Mouse (Mus musculus): Measurements from ENCODE around the gene Fam43b. TPM values are rescaled to one million over a fixed set of nuclear protein-coding genes. Genes with fewer than 3 reads are reported as not detected.

The Fam43b gene
- total and polyA plus RNA-seq, 3 experiments = not detected

GRCm38 (mm10) chr4:138415991-138416390, 19.7 kb upstream of the Fam43b start:
- Histone ChIP-seq H3K79me2 (replicated peaks; ENCODE audit: control insufficient read depth, extremely low read depth, insufficient read depth, poor library complexity, severe bottlenecking) (no peaks in the 10 kb centered on the region), H3K27me3 (replicated peaks) (peaks cover 89% of the 10 kb centered on the region), H3K4me2 (ENCODE audit: insufficient read depth, low read depth, poor library complexity, severe bottlenecking) (no peak overlapping the region), H3K9ac (ENCODE audit: insufficient read depth, low read depth) (no peak overlapping the region), H3K27ac (ENCODE audit: insufficient read depth, low read depth) (no peak overlapping the region), H3K4me1 (ENCODE audit: control insufficient read depth in 1 of 2, insufficient read depth in 2 of 2) (no peaks in the 10 kb centered on the region), H3K9me3 (replicated peaks; ENCODE audit: low read length) (peaks cover 9% of the 10 kb centered on the region), H3K4me3 (replicated peaks in 1 of 3; ENCODE audit: low read depth in 2 of 3, low read length in 2 of 3, poor library complexity in 1 of 3) (no peak overlapping the region), H3K36me3 (replicated peaks in 1 of 2; ENCODE audit: control insufficient read depth in 1 of 2, insufficient read depth in 1 of 2, low read length in 1 of 2) (no peaks in the 10 kb centered on the region)
- DNase-seq (ENCODE audit: extremely low read depth) = no peak
- in situ Hi-C loops (cut with MboI; ENCODE audit: low pct_ligation_motif_present, low pct_unique_long_range_greater_than_20kb, low sequenced_read_pairs) (loop anchor here (25.0 kb wide), 1 partner anchor 454 kb away; no protein-coding TSS in a partner anchor), dilution Hi-C loops (cut with MboI; ENCODE audit: extremely low pct_ligation_motif_present, extremely low pct_unique_long_range_greater_than_20kb, low sequenced_read_pairs) (no loop called here)
- TF ChIP-seq USF1 (IDR thresholded peaks at IDR 0.05; ENCODE audit: low read depth, low read length) (no peak), JUND (conservative IDR thresholded peaks at IDR 0.05; ENCODE audit: low read depth, low read length) (no peak), IRF4 (IDR thresholded peaks at IDR 0.05; ENCODE audit: low read depth, low read length) (no peak), MAFK (IDR thresholded peaks at IDR 0.05; ENCODE audit: insufficient replicate concordance, low read length) (no peak)

GRCm38 (mm10) chr4:138414725-138415124, 18.4 kb upstream of the Fam43b start:
- H3K4me2 ChIP-seq (ENCODE audit: insufficient read depth, low read depth, poor library complexity, severe bottlenecking) = no peak overlapping the region
- H3K9me3 ChIP-seq (replicated peaks; ENCODE audit: low read length) = peaks cover 9% of the 10 kb centered on the region
- H3K27me3 ChIP-seq (replicated peaks) = peaks cover 89% of the 10 kb centered on the region
- H3K36me3 ChIP-seq (replicated peaks in 1 of 2; ENCODE audit: control insufficient read depth in 1 of 2, insufficient read depth in 1 of 2, low read length in 1 of 2) = no peaks in the 10 kb centered on the region
- H3K4me3 ChIP-seq (replicated peaks in 1 of 3; ENCODE audit: low read depth in 2 of 3, low read length in 2 of 3, poor library complexity in 1 of 3) = no peak overlapping the region
- no peaks in the 10 kb centered on the region for H3K4me1 ChIP-seq (ENCODE audit: control insufficient read depth in 1 of 2, insufficient read depth in 2 of 2)
- dilution Hi-C loops (cut with MboI; ENCODE audit: extremely low pct_ligation_motif_present, extremely low pct_unique_long_range_greater_than_20kb, low sequenced_read_pairs) = no loop called here
- H3K79me2 ChIP-seq (replicated peaks; ENCODE audit: control insufficient read depth, extremely low read depth, insufficient read depth, poor library complexity, severe bottlenecking) = no peaks in the 10 kb centered on the region
- no peak for DNase-seq (ENCODE audit: extremely low read depth)
- H3K27ac ChIP-seq (ENCODE audit: insufficient read depth, low read depth) = no peak overlapping the region
- H3K9ac ChIP-seq (ENCODE audit: insufficient read depth, low read depth) = no peak overlapping the region
- in situ Hi-C loops (cut with MboI; ENCODE audit: low pct_ligation_motif_present, low pct_unique_long_range_greater_than_20kb, low sequenced_read_pairs) = loop anchor here (25.0 kb wide), 1 partner anchor 452 kb away; no protein-coding TSS in a partner anchor
- TF ChIP-seq IRF4 (IDR thresholded peaks at IDR 0.05; ENCODE audit: low read depth, low read length) (no peak), ZNF384 (IDR thresholded peaks at IDR 0.05; ENCODE audit: low read depth, low read length) (no peak), USF1 (IDR thresholded peaks at IDR 0.05; ENCODE audit: low read depth, low read length) (no peak), ZC3H11A (IDR thresholded peaks at IDR 0.05; ENCODE audit: low read depth, low read length) (no peak), MEF2A (IDR thresholded peaks at IDR 0.05; ENCODE audit: borderline replicate concordance, low read depth, low read length) (no peak), MAFK (IDR thresholded peaks at IDR 0.05; ENCODE audit: insufficient replicate concordance, low read length) (no peak), CTCF (conservative IDR thresholded peaks at IDR 0.05 in 1 of 2, IDR thresholded peaks at IDR 0.05 in 1 of 2; ENCODE audit: low read depth in 2 of 2, low read length in 2 of 2) (no peak), HCFC1 (IDR thresholded peaks at IDR 0.05; ENCODE audit: low read depth, low read length) (no peak), POLR2A (IDR thresholded peaks at IDR 0.05; ENCODE audit: low read depth, low read length) (no peak), MAZ (IDR thresholded peaks at IDR 0.05; ENCODE audit: low read depth, low read length) (no peak), POLR2AphosphoS2 (IDR thresholded peaks at IDR 0.05; ENCODE audit: low read depth, low read length) (no peak), CHD1 (IDR thresholded peaks at IDR 0.05; ENCODE audit: low read depth, low read length) (no peak), MAX (IDR thresholded peaks at IDR 0.05; ENCODE audit: low read length) (no peak)

Measured in CH12.LX (cell line).